Mouse (Mus musculus) stomach, adult 2 months (tissue): ENCODE results near the gene Eif4a2. TPM values are rescaled to one million over a fixed set of nuclear protein-coding genes. Genes with fewer than 3 reads are reported as not detected.

Source experiments
- polyA plus RNA-seq: library from polyadenylated mRNA; depleted of rRNA; stranded (reverse); fragments of >200 nt; gene quantifications from 2 replicates; pipeline ENCODE4 v1.2.3, GENCODE M21; 2012; rRNA removed

Gene Eif4a2
- polyA plus RNA-seq, result 7.3 and 11.4 TPM in 2 replicates

DNA sequence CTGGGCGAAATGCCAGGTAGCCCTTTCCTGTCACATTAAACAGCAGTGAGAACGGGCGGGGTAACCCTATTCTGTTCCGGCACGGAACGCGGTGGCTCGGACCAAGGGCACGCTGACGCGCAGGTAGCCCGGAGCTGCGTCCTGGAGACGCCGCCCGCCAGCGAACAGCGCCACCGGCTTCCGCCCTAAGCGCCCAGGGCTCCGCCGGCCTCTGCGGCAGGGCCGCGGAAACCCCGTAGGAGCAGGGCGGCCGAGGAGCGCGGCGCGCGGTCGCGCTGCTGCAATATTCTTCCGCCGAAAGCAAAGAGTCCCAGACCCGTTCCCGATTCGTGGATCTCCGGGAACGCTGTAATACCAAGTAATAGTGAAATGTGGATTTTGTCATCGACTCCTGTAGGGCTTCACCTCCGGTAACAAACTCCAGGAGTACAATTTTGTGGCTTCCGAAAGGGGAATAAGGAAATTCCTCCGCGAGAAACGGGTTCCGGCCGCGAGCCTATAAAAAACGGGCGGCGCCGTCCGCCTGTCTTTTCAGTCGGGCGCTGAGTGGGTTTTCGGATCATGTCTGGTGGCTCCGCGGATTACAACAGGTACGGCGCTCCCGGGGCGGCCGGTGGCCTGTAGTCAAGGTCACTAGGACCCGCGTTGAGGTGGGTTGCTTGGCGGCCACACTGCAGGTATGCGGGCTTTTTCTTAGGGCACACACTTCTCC is at the start of gene Eif4a2:
Gene Eif4a2 (plus strand): TSS at position 214 of the 712 bp plus-strand sequence.

DNA sequence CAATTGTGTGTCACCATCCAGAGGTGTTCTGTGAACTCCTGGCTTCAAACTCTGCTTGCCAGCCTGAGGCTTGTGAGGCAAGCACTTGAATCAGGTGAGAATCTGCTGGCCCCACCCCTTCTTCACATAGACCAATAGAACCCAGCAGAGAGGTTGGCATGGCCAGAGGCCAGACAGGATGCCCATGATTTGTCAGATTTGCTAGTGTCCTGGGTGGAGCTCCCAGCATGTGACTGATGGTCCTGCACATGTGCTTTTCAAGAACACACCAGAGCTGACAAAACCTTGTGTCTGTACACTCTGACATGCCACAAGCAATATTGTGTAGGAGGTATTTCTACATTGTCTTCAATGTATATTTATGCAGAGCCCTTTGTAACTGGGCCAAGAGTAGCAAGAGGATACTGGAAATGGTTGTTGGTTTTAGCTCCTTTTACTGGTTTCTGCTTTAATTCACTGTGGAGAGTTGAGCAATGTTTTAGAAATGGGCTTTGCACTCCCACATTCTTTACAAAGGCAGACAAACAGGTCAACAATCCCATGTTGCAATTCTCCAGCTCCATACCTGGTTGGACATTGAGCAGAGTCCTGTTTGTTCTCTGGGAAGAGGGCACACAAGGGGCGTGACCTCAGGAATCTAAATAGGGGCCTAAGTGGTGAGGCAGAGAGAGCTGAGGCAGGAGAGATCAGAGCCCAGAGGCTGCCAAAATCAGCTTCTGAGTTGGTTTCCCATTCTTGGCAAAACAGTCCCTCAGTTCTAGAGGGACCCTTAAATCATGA is 49.4 kb upstream of the Eif4a2 start, which contains the start of gene Kng1:
Gene Kng1 (plus strand): TSS at position 198 of the 780 bp plus-strand sequence.

DNA sequence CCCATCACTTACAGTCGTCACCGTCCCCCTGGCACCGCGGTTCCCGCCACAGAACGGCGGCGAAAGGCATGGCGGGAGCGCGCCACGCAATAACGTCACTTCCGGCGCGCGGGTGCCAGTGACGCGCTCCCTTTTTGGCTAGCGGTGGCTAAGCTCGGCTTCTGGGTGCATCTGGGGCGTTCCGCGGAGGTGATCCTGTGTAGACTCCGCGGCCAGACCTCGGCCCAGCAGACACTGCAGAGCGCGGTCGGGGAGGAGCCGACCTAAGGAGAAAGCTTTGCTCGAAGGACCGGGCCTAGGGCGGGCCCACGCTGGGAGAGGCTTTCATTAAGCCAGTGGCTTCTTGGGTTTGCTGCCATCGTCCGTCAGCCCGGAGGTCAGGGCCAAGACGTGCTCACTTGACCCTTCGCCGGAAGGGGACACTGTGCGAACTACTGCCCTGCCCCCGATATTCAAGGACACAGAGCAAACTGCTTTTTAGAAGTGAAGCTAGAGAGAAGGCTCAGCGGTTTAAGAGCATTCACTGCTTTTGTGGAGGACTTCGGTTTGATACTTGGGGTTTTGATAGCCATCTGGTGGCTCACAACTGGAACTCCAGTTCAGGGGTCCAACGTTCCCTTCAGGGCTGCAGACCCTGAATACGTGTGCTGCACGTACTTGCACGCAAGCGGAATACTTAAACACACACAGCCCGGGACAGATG is 20.6 kb downstream of the Eif4a2 start, which contains the start of gene Rfc4:
Gene Rfc4 (minus strand): TSS at position 65 of the 703 bp plus-strand sequence.

DNA sequence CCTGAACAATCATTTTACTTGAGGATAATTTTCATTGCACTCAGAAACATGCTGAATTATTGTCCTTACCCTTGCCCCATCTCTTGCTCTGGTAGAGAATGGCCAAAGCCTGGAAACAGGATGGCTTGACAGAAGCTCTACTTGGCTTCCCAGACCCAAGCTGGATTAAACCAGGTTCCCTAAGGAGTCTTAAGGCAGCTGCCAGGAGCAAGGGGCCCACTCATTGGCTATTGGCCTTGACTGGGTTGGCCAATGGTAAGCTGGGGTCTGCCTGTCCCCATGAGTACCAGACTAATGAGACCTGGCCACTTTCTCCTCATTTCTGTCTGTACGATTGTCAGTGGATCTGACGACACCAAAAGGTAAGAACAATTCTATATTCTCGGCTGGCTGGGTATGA is 39.0 kb downstream of the Eif4a2 start, which contains the start of gene Adipoq:
Gene Adipoq (plus strand): TSS at position 257 of the 400 bp plus-strand sequence.

Other genes starting within 250 kb of the Eif4a2 start
- 2.0 and 3.2 TPM in 2 replicates for gene Tbccd1, start 249.8 kb upstream of the Eif4a2 start, polyA plus RNA-seq
- gene Dnajb11, start 249.6 kb upstream of the Eif4a2 start, polyA plus RNA-seq, result 7.0 and 12.0 TPM in 2 replicates
- 1.8 and 2.2 TPM in 2 replicates for gene Ahsg, start 216.2 kb upstream of the Eif4a2 start, polyA plus RNA-seq
- 13.9 and 27.8 TPM in 2 replicates for gene Fetub, start 189.1 kb upstream of the Eif4a2 start, polyA plus RNA-seq
- gene Hrg, start 156.4 kb upstream of the Eif4a2 start, polyA plus RNA-seq, result not detected in 2 replicates
- gene Kng2, start 78.0 kb upstream of the Eif4a2 start, polyA plus RNA-seq, result 0.04 TPM in 1 of 2 replicates, not detected in the other
- gene Kng1, start 49.6 kb upstream of the Eif4a2 start, polyA plus RNA-seq, result not detected in 2 replicates
- gene Rfc4, start 20.3 kb downstream of the Eif4a2 start, polyA plus RNA-seq, result not detected in 2 replicates
- gene Adipoq, start 39.1 kb downstream of the Eif4a2 start, polyA plus RNA-seq, result 5.9 and 6.5 TPM in 2 replicates
- gene St6gal1, start 117.3 kb downstream of the Eif4a2 start, polyA plus RNA-seq, result 1.4 and 3.0 TPM in 2 replicates